Comparison of ENCODE assay signal across 8 mouse cellular contexts in genomic region chr6:70792644-70793043, GRCm38 (mm10). TPM values are rescaled to one million over a fixed set of nuclear protein-coding genes. Genes with fewer than 3 reads are reported as not detected.
DNase-seq lines count a peak whose midpoint lies in the region; ATAC-seq and TF ChIP-seq lines count a peak whose summit lies in the region.

No protein-coding gene starts in this region.

- peak overlapping the region; percentile 93 for H3K4me2 ChIP-seq in kidney, embryonic 15.5 days
- peak overlapping the region; percentile 73 for H3K4me2 ChIP-seq in midbrain, postnatal 0 days (ENCODE audit: low read depth, low read length, poor library complexity, severe bottlenecking)

- H3K27me3 ChIP-seq in erythroblast, embryonic 14.5 days (ENCODE audit: control insufficient read depth): no peaks in the 10 kb centered on the region
- no peaks in the 10 kb centered on the region for H3K27me3 ChIP-seq in kidney, embryonic 15.5 days
- H3K27me3 ChIP-seq in midbrain, postnatal 0 days (ENCODE audit: insufficient read depth, low read length): no peaks in the 10 kb centered on the region

- H3K4me3 ChIP-seq in erythroblast, embryonic 14.5 days (replicated peaks): peak overlapping the region; percentile 79
- peak overlapping the region; percentile 76 for H3K4me3 ChIP-seq in kidney, embryonic 15.5 days (replicated peaks)
- peak overlapping the region; percentile 84 for H3K4me3 ChIP-seq in midbrain, postnatal 0 days (ENCODE audit: low read depth, low read length)

- H3K27ac ChIP-seq in kidney, embryonic 15.5 days: peak overlapping the region; percentile 42; the same call in 1 of the 2 replicates
- no peak overlapping the region for H3K27ac ChIP-seq in midbrain, postnatal 0 days (ENCODE audit: low read depth, low read length)

- TF ChIP-seq CTCF in midbrain, postnatal 0 days (IDR thresholded peaks at IDR 0.05): no peak

- peak; percentile 48 for DNase-seq in cerebellum, adult 9-10 months
- no peak for DNase-seq in cerebellum, adult 11 months
- peak; percentile 45 for DNase-seq in A20 (ENCODE audit: low read depth, low spot score)
- DNase-seq in midbrain, postnatal 0 days (ENCODE audit: low spot score): no peak
- DNase-seq in left cerebral cortex, adult 9 months (ENCODE audit: low spot score in 2 of 2): no peak
- DNase-seq in layer of hippocampus, postnatal 25 days (ENCODE audit: extremely low spot score in 1 of 2, low spot score in 1 of 2): no peak

- 0 out of 2 replicates have a peak, but pooled peaks have one; percentile 9 for ATAC-seq in kidney, embryonic 15.5 days (replicated peaks; ENCODE audit: low FRiP score)
- peak; percentile 17; the same call in 1 of the 2 replicates for ATAC-seq in midbrain, postnatal 0 days (ENCODE audit: low FRiP score)

- peak overlapping the region; percentile 48 for H3K9ac ChIP-seq in kidney, embryonic 15.5 days
- H3K9ac ChIP-seq in midbrain, postnatal 0 days (replicated peaks; ENCODE audit: low read length, poor library complexity, severe bottlenecking): peak overlapping the region; percentile 70; the same call in 1 of the 2 replicates

- H3K4me1 ChIP-seq in erythroblast, embryonic 14.5 days (ENCODE audit: control insufficient read depth): peaks cover 86% of the 10 kb centered on the region
- peaks cover 19% of the 10 kb centered on the region for H3K4me1 ChIP-seq in kidney, embryonic 15.5 days
- peaks cover 4% of the 10 kb centered on the region for H3K4me1 ChIP-seq in midbrain, postnatal 0 days (ENCODE audit: insufficient read depth, low read length)

- peaks cover 26% of the 10 kb centered on the region for H3K36me3 ChIP-seq in erythroblast, embryonic 14.5 days (ENCODE audit: control insufficient read depth)
- no peaks in the 10 kb centered on the region for H3K36me3 ChIP-seq in kidney, embryonic 15.5 days
- H3K36me3 ChIP-seq in midbrain, postnatal 0 days (ENCODE audit: insufficient read depth, low read length): 0 out of 2 replicates have a peak, but pooled peaks cover 2% of the 10 kb centered on the region

- 37% methylated on average over 8 of the region's 8 CpGs for WGBS in kidney, embryonic 15.5 days
- WGBS in midbrain, postnatal 0 days: 36% methylated on average over 8 of the region's 8 CpGs

- H3K9me3 ChIP-seq in erythroblast, embryonic 14.5 days (ENCODE audit: control insufficient read depth, low read length): no peaks in the 10 kb centered on the region
- no peaks in the 10 kb centered on the region for H3K9me3 ChIP-seq in kidney, embryonic 15.5 days (replicated peaks)
- no peaks in the 10 kb centered on the region for H3K9me3 ChIP-seq in midbrain, postnatal 0 days (ENCODE audit: low read length)

RNA-seq across cellular contexts. Expression of gene Rpia, which starts 0.6 kb away (rescaled TPM):
- 1.7 and 3.0 TPM in 2 replicates for polyA plus RNA-seq in erythroblast, embryonic 14.5 days (2012)
- 3.1 and 3.4 TPM in 2 replicates for polyA plus RNA-seq in kidney, embryonic 15.5 days (2015; fragmentation: Nextera tagmentation; extraction: Ambion mirVana)
- 9.3 and 15.5 TPM in 2 replicates for total RNA-seq in midbrain, postnatal 0 days (2014; rRNA removed)
- 1.1 and 1.4 TPM in 2 replicates for polyA plus RNA-seq in midbrain, postnatal 0 days (2015; fragmentation: Nextera tagmentation; extraction: Ambion mirVana)
- 10 to 100 TPM in 1 of 2 experiments, 1 to 10 TPM in 1; 9.9 to 11.6 TPM for total RNA-seq in layer of hippocampus, postnatal 25 days (2021)

RNA-seq across cellular contexts. Expression of gene Eif2ak3, which starts 51.7 kb away (rescaled TPM):
- polyA plus RNA-seq in erythroblast, embryonic 14.5 days (2012): 0.09 and 0.44 TPM in 2 replicates
- 11.2 and 12.5 TPM in 2 replicates for polyA plus RNA-seq in kidney, embryonic 15.5 days (2015; fragmentation: Nextera tagmentation; extraction: Ambion mirVana)
- total RNA-seq in midbrain, postnatal 0 days (2014; rRNA removed): 19.3 and 25.1 TPM in 2 replicates
- polyA plus RNA-seq in midbrain, postnatal 0 days (2015; fragmentation: Nextera tagmentation; extraction: Ambion mirVana): 7.7 TPM in 2 replicates
- total RNA-seq in layer of hippocampus, postnatal 25 days (2021): 10 to 100 TPM; 21.6 to 22.3 TPM

Comparison
In these comparisons a context has a peak if more than half of its experiments do, and no peak if none do; other contexts are left out.
1. DNase-seq: peak in cerebellum, adult 9-10 months (single experiment) and A20 (single experiment); none in cerebellum, adult 11 months (single experiment), midbrain, postnatal 0 days (single experiment), left cerebral cortex, adult 9 months (0 of 2) and layer of hippocampus, postnatal 25 days (0 of 2).
2. Peak in every context shown above with its lines, with median percentiles within 50 percentile points of each other: H3K4me3 ChIP-seq.